Mouse (Mus musculus): ENCODE data around the gene Prickle1. TPM values are rescaled to one million over a fixed set of nuclear protein-coding genes. Genes with fewer than 3 reads are reported as not detected.

Prickle1 gene
- polyA plus RNA-seq, 1 experiment = 62.3 TPM

- H3K4me3 ChIP-seq (replicated peaks; ENCODE audit: extremely low read depth, low read depth, low read length) = no peak overlapping the region
- WGBS = 82% methylated on average over 1 of the region's 1 CpGs
- H3K4me1 ChIP-seq (ENCODE audit: control insufficient read depth, insufficient read depth, low read length) = peaks cover 2% of the 10 kb centered on the region; the same call in 1 of the 2 replicates
- DNase-seq = no peak
- TF ChIP-seq CTCF (IDR thresholded peaks at IDR 0.05; ENCODE audit: insufficient read depth, low read length) (no peak), POLR2A (IDR thresholded peaks at IDR 0.05; ENCODE audit: borderline replicate concordance, extremely low read depth, low read depth, low read length) (no peak)
Measured at GRCm38 (mm10) chr15:93453296-93453695, 142.4 kb downstream of the Prickle1 start.

Other genes starting within 250 kb of the Prickle1 start
- 30.4 and 31.6 TPM in 2 replicates for gene Zcrb1, start 197.6 kb downstream of the Prickle1 start, polyA plus RNA-seq (2012; rRNA removed)
- 12.6 and 21.5 TPM in 2 replicates for gene Pphln1, start 197.5 kb downstream of the Prickle1 start, polyA plus RNA-seq (2012; rRNA removed)

All from lung, adult 2 months (tissue).